Mouse (Mus musculus): ENCODE data around the gene Gabrb1. TPM values are rescaled to one million over a fixed set of nuclear protein-coding genes. Genes with fewer than 3 reads are reported as not detected.

The Gabrb1 gene
- polyA plus RNA-seq, 1 experiment, result 7.4 TPM

GRCm38 (mm10) chr5:72164386-72164785 lies 506.5 kb downstream of the Gabrb1 start:
- TF ChIP-seq CTCF (IDR thresholded peaks at IDR 0.05; ENCODE audit: borderline replicate concordance, insufficient read depth, low read length) (no peak), POLR2A (IDR thresholded peaks at IDR 0.05; ENCODE audit: low read depth, low read length) (no peak)
- H3K27ac ChIP-seq (ENCODE audit: insufficient read depth, low read length), result no peak overlapping the region

GRCm38 (mm10) chr5:72167594-72168284 lies 509.8 kb downstream of the Gabrb1 start, which contains the start of gene Commd8:
Commd8 (minus strand) TSS chr5:72168189.
- Histone ChIP-seq H3K27ac (ENCODE audit: insufficient read depth, low read length) (no peak within 1 kb of the TSS), H3K4me1 (ENCODE audit: control insufficient read depth, insufficient read depth, low read length) (peaks cover 4% of the 10 kb centered on the region), H3K4me3 (ENCODE audit: insufficient read depth, low read length) (peak within 1 kb of the TSS; percentile 75)
- TF ChIP-seq CTCF (IDR thresholded peaks at IDR 0.05; ENCODE audit: borderline replicate concordance, insufficient read depth, low read length), result no peak
- peak; percentile 82 for TF ChIP-seq POLR2A (IDR thresholded peaks at IDR 0.05; ENCODE audit: low read depth, low read length)

More at GRCm38 (mm10) chr5:72164386-72164785, 506.5 kb downstream of the Gabrb1 start:
- Histone ChIP-seq H3K4me3 (ENCODE audit: insufficient read depth, low read length) (no peak overlapping the region), H3K4me1 (ENCODE audit: control insufficient read depth, insufficient read depth, low read length) (peaks cover 4% of the 10 kb centered on the region)

- Histone ChIP-seq H3K27ac (ENCODE audit: insufficient read depth, low read length) (no peak overlapping the region), H3K4me3 (ENCODE audit: insufficient read depth, low read length) (no peak overlapping the region), H3K4me1 (ENCODE audit: control insufficient read depth, insufficient read depth, low read length) (peaks cover 4% of the 10 kb centered on the region)
- no peak for TF ChIP-seq CTCF (IDR thresholded peaks at IDR 0.05; ENCODE audit: borderline replicate concordance, insufficient read depth, low read length)
- no peak for TF ChIP-seq POLR2A (IDR thresholded peaks at IDR 0.05; ENCODE audit: low read depth, low read length)
Measured at GRCm38 (mm10) chr5:72168285-72168621, 510.3 kb downstream of the Gabrb1 start.

DNA sequence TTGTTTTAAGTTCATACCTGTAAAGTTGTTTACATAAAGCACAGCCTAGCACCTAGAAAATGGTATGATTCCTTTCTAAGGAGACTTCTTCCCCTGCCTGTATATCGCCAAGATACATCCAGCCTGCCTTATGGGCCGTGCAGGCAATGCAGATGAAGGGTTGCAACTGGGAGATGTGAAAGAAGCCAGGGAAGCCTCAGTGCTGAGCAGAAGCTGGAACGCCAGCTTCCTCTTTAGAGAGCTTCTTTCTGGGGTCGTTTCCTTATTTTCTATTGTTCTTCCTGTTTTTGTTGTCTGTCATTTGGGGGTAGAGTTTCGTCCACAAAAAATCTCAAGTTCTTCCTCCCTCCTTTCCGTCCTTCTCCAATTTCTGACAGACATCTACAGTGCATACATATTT lies 512.2 kb downstream of the Gabrb1 start:
- no peak overlapping the region for H3K4me3 ChIP-seq (ENCODE audit: insufficient read depth, low read length)
- no peak overlapping the region for H3K27ac ChIP-seq (ENCODE audit: insufficient read depth, low read length)
- TF ChIP-seq CTCF (IDR thresholded peaks at IDR 0.05; ENCODE audit: borderline replicate concordance, insufficient read depth, low read length) (no peak), POLR2A (IDR thresholded peaks at IDR 0.05; ENCODE audit: low read depth, low read length) (no peak)
- peaks cover 2% of the 10 kb centered on the region for H3K4me1 ChIP-seq (ENCODE audit: control insufficient read depth, insufficient read depth, low read length)

DNA sequence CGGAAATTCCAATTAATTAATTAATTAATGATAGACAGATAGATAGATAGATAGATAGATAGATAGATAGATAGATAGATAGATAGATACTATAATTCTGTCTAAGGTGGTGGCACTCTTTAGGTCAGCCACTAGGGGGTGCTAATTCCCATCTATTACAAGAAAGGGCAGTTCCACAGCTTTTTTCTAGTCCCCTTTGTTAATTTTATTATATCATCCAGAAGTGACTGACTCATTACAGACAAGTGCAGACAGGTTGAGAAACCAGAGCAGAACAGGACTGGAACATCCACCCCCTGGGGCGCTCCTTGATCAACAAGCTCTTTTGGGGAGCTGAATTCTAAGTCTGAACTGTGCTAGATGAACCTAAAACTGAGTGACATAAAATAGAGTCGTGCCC lies 514.8 kb downstream of the Gabrb1 start:
- Histone ChIP-seq H3K4me3 (ENCODE audit: insufficient read depth, low read length) (no peak overlapping the region), H3K27ac (ENCODE audit: insufficient read depth, low read length) (no peak overlapping the region), H3K4me1 (ENCODE audit: control insufficient read depth, insufficient read depth, low read length) (no peaks in the 10 kb centered on the region; the same call in 1 of the 2 replicates)
- TF ChIP-seq POLR2A (IDR thresholded peaks at IDR 0.05; ENCODE audit: low read depth, low read length) (no peak), CTCF (IDR thresholded peaks at IDR 0.05; ENCODE audit: borderline replicate concordance, insufficient read depth, low read length) (no peak)

DNA sequence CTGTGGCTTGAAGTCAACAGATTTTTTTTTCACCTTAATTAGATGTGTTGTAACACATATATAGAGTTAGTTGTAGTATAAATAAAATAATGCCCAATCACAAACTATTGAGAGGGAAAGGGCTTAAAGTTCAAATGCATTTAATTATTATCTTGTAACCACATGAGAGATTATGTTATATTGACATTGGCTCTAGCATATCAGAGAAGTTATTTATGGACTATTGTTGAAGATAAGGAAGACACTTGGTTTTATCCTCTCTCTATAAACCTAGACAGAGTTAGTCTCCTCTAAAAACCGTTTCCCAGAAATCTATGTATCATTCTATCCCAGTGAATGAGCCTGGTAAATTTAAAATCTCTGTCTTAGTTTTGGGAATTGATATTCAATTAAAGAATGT lies 515.6 kb downstream of the Gabrb1 start:
- no peaks in the 10 kb centered on the region; the same call in 1 of the 2 replicates for H3K4me1 ChIP-seq (ENCODE audit: control insufficient read depth, insufficient read depth, low read length)
- no peak overlapping the region for H3K4me3 ChIP-seq (ENCODE audit: insufficient read depth, low read length)
- TF ChIP-seq POLR2A (IDR thresholded peaks at IDR 0.05; ENCODE audit: low read depth, low read length) (no peak), CTCF (IDR thresholded peaks at IDR 0.05; ENCODE audit: borderline replicate concordance, insufficient read depth, low read length) (no peak)

GRCm38 (mm10) chr5:72175050-72175449 lies 517.1 kb downstream of the Gabrb1 start:
- TF ChIP-seq POLR2A (IDR thresholded peaks at IDR 0.05; ENCODE audit: low read depth, low read length) (no peak), CTCF (IDR thresholded peaks at IDR 0.05; ENCODE audit: borderline replicate concordance, insufficient read depth, low read length) (no peak)
- Histone ChIP-seq H3K4me3 (ENCODE audit: insufficient read depth, low read length) (no peak overlapping the region), H3K4me1 (ENCODE audit: control insufficient read depth, insufficient read depth, low read length) (no peaks in the 10 kb centered on the region; the same call in 1 of the 2 replicates), H3K27ac (ENCODE audit: insufficient read depth, low read length) (no peak overlapping the region)

More for the DNA sequence above, 515.6 kb downstream of the Gabrb1 start:
- no peak overlapping the region for H3K27ac ChIP-seq (ENCODE audit: insufficient read depth, low read length)

GRCm38 (mm10) chr5:72175530-72175929 lies 517.6 kb downstream of the Gabrb1 start:
- H3K27ac ChIP-seq (ENCODE audit: insufficient read depth, low read length), result peak overlapping the region; percentile 11; the same call in 1 of the 2 replicates
- H3K4me1 ChIP-seq (ENCODE audit: control insufficient read depth, insufficient read depth, low read length), result no peaks in the 10 kb centered on the region; the same call in 1 of the 2 replicates
- H3K4me3 ChIP-seq (ENCODE audit: insufficient read depth, low read length), result no peak overlapping the region
- TF ChIP-seq POLR2A (IDR thresholded peaks at IDR 0.05; ENCODE audit: low read depth, low read length) (no peak), CTCF (IDR thresholded peaks at IDR 0.05; ENCODE audit: borderline replicate concordance, insufficient read depth, low read length) (no peak)

GRCm38 (mm10) chr5:72181194-72181593 lies 523.3 kb downstream of the Gabrb1 start:
- TF ChIP-seq CTCF (IDR thresholded peaks at IDR 0.05; ENCODE audit: borderline replicate concordance, insufficient read depth, low read length) (no peak), POLR2A (IDR thresholded peaks at IDR 0.05; ENCODE audit: low read depth, low read length) (no peak)
- H3K4me3 ChIP-seq (ENCODE audit: insufficient read depth, low read length), result no peak overlapping the region
- H3K27ac ChIP-seq (ENCODE audit: insufficient read depth, low read length), result no peak overlapping the region
- no peaks in the 10 kb centered on the region for H3K4me1 ChIP-seq (ENCODE audit: control insufficient read depth, insufficient read depth, low read length)

DNA sequence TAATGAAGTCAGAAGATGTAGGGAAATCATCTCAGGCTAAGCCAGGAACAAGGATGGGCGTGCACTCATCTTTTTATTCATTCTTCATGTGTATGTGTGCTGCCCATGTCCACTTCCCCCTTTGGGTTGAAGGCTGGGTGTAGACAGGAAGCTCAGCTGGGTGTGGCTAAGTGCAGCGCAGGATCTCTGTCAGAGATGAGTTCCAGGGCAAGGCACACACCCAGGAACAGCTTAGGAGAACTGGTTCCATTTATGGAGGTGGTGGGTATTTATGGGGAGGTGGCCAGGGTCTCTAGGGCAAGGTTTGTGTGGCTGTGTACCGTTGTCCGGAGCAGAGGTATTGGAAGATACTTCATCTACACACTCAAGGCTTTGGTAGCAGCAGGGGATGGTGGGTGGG lies 524.9 kb downstream of the Gabrb1 start:
- Histone ChIP-seq H3K27ac (ENCODE audit: insufficient read depth, low read length) (no peak overlapping the region), H3K4me1 (ENCODE audit: control insufficient read depth, insufficient read depth, low read length) (no peaks in the 10 kb centered on the region), H3K4me3 (ENCODE audit: insufficient read depth, low read length) (no peak overlapping the region)
- no peak for TF ChIP-seq CTCF (IDR thresholded peaks at IDR 0.05; ENCODE audit: borderline replicate concordance, insufficient read depth, low read length)
- TF ChIP-seq POLR2A (IDR thresholded peaks at IDR 0.05; ENCODE audit: low read depth, low read length), result no peak
